Comparison of ENCODE assay signal across 27 mouse cellular contexts in the genomic region with DNA sequence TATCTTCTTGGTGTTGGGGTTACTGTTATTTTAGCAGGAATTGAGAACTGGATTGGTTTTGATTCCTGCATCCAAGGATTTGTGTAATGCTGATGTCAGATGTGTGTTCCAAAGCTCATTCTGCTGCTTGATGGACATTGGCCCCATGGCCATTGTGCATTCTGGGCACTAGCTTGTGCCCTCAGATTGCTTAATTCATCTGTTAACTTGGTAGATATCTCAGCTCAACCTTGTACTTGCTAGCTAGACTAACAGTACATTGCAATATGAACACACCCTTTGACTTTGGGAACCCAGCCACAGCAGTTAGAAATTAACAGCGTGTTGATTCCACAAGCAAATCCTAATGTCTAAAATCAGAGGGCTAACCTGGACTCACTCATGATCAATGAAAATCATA. TPM values are rescaled to one million over a fixed set of nuclear protein-coding genes. Genes with fewer than 3 reads are reported as not detected.
DNase-seq lines count a peak whose midpoint lies in the region; ATAC-seq and TF ChIP-seq lines count a peak whose summit lies in the region.
"Had no signal": no experiment of that assay in that cellular context is flagged by ENCODE, and none has a peak within 500 bp of the region (broad histone marks: within the 10 kb centered on the region; RNA-seq: fewer than 3 reads in every experiment).

No protein-coding gene starts in this region.

- TF ChIP-seq POLR2A in bone marrow, adult 2 months (IDR thresholded peaks at IDR 0.05; ENCODE audit: borderline replicate concordance, control insufficient read depth, low read depth, low read length) = no peak

- H3K36me3 ChIP-seq in erythroblast, embryonic 14.5 days (ENCODE audit: control insufficient read depth) = peaks cover 17% of the 10 kb centered on the region
- no peaks in the 10 kb centered on the region; the same call in 1 of the 2 replicates for H3K36me3 ChIP-seq in liver, embryonic 14.5 days (replicated peaks; ENCODE audit: control insufficient read depth, insufficient read depth, low read depth)
- H3K36me3 ChIP-seq: hindbrain, embryonic 15.5 days; intestine, embryonic 15.5 days; limb, embryonic 10.5 days; stomach, embryonic 15.5 days had no signal

- H3K9me3 ChIP-seq in erythroblast, embryonic 14.5 days (ENCODE audit: control insufficient read depth, low read length) = no peaks in the 10 kb centered on the region
- H3K9me3 ChIP-seq in liver, embryonic 14.5 days (ENCODE audit: control insufficient read depth, low read length) = no peaks in the 10 kb centered on the region
- H3K9me3 ChIP-seq: forebrain, embryonic 13.5 days; hindbrain, embryonic 15.5 days; intestine, embryonic 15.5 days; limb, embryonic 10.5 days; stomach, embryonic 15.5 days had no signal

- no peak for TF ChIP-seq EP300 in liver, embryonic 14.5 days (IDR thresholded peaks at IDR 0.05; ENCODE audit: low read depth)

- peak overlapping the region; percentile 89 for H3K4me2 ChIP-seq in liver, embryonic 14.5 days (ENCODE audit: low read depth)
- H3K4me2 ChIP-seq: forebrain, embryonic 13.5 days; hindbrain, embryonic 15.5 days; intestine, embryonic 15.5 days; stomach, embryonic 15.5 days had no signal

- TF ChIP-seq CTCF in bone marrow, adult 2 months (IDR thresholded peaks at IDR 0.05; ENCODE audit: control insufficient read depth, insufficient read depth, low read length) = no peak
- TF ChIP-seq CTCF in liver, embryonic 14.5 days (IDR thresholded peaks at IDR 0.05; ENCODE audit: low read depth) = no peak

- peak; percentile 68 for DNase-seq in kidney, adult 18-20 months
- DNase-seq in kidney, postnatal 4 days = no peak
- DNase-seq in liver, embryonic 14.5 days (ENCODE audit: low read depth in 3 of 3, low spot score in 3 of 3) = no peak
- DNase-seq in gastrocnemius, adult 18-20 months (ENCODE audit: low spot score) = no peak
- DNase-seq: adrenal gland, postnatal 25 days; cerebellum, adult 2 months; cerebellum, postnatal 36 days; gastrocnemius, postnatal 14 days; heart, postnatal 4 days; lung, adult 2 months; lung, postnatal 4 days; right cerebral cortex, postnatal 25 days; thymus, adult 18-20 months; thymus, postnatal 4 days had no signal

- peaks cover 10% of the 10 kb centered on the region for H3K27me3 ChIP-seq in erythroblast, embryonic 14.5 days (ENCODE audit: control insufficient read depth)
- no peaks in the 10 kb centered on the region for H3K27me3 ChIP-seq in liver, embryonic 14.5 days (ENCODE audit: control insufficient read depth, insufficient read depth, low read length)
- H3K27me3 ChIP-seq: intestine, embryonic 15.5 days; Patski; stomach, embryonic 15.5 days had no signal

- H3K27ac ChIP-seq in bone marrow, adult 2 months (ENCODE audit: control insufficient read depth, insufficient read depth, low read depth, low read length, poor library complexity) = no peak overlapping the region
- H3K27ac ChIP-seq in liver, embryonic 14.5 days = peak overlapping the region; percentile 69
- H3K27ac ChIP-seq: forebrain, embryonic 13.5 days; hindbrain, embryonic 15.5 days; intestine, embryonic 15.5 days; limb, embryonic 10.5 days; stomach, embryonic 15.5 days had no signal

- WGBS in bone marrow, adult 2 months = 79% methylated on average over 1 of the region's 1 CpGs
- WGBS in liver, embryonic 14.5 days (ENCODE audit: insufficient replicate concordance) = 86% methylated on average over 1 of the region's 1 CpGs

- peaks cover 56% of the 10 kb centered on the region for H3K4me1 ChIP-seq in erythroblast, embryonic 14.5 days (ENCODE audit: control insufficient read depth)
- H3K4me1 ChIP-seq in bone marrow, adult 2 months (ENCODE audit: control insufficient read depth, insufficient read depth, low read length) = no peaks in the 10 kb centered on the region; the same call in 1 of the 2 replicates
- peaks cover 18 to 21% of the 10 kb centered on the region in 2 experiments for H3K4me1 ChIP-seq in liver, embryonic 14.5 days (replicated peaks; ENCODE audit: control insufficient read depth in 2 of 2, insufficient read depth in 2 of 2, low read length in 1 of 2)

- H3K9ac ChIP-seq in liver, embryonic 14.5 days (replicated peaks) = peak overlapping the region; percentile 35
- H3K9ac ChIP-seq: forebrain, embryonic 13.5 days; hindbrain, embryonic 15.5 days; intestine, embryonic 15.5 days; stomach, embryonic 15.5 days had no signal

- H3K4me3 ChIP-seq in erythroblast, embryonic 14.5 days (replicated peaks) = peak overlapping the region; percentile 70
- peak overlapping the region; percentile 48 for H3K4me3 ChIP-seq in bone marrow, adult 2 months (replicated peaks; ENCODE audit: control insufficient read depth, low read depth, low read length)
- H3K4me3 ChIP-seq in liver, embryonic 14.5 days (ENCODE audit: insufficient read depth in 1 of 2, low read depth in 2 of 2, low read length in 2 of 2) = peak overlapping the region; percentile 1 to 41; a peak in 3 of 4 replicates
- H3K4me3 ChIP-seq: forebrain, embryonic 13.5 days; hindbrain, embryonic 15.5 days; intestine, embryonic 15.5 days; limb, embryonic 10.5 days; stomach, embryonic 15.5 days had no signal

- no peak for ATAC-seq in erythroblast, adult 5-6 weeks (replicated peaks; ENCODE audit: low FRiP score, poor library complexity, severe bottlenecking)
- ATAC-seq in liver, embryonic 14.5 days (ENCODE audit: insufficient read depth) = no peak
- no peak for ATAC-seq in cerebellum, adult (ENCODE audit: insufficient number of reproducible peaks, low FRiP score, low TSS enrichment)
- ATAC-seq: CD4-positive, CD25-positive, alpha-beta regulatory T cell, adult 4 months; forebrain, embryonic 13.5 days; intestine, embryonic 15.5 days; Patski had no signal

RNA-seq across cellular contexts. Expression of a gene that starts 2.8 kb away (rescaled TPM):
- 2.3 and 2.9 TPM in 2 replicates for polyA plus RNA-seq in erythroblast, embryonic 14.5 days (2012)
- 58.0 and 66.9 TPM in 2 replicates for total RNA-seq in erythroblast, adult 5-6 weeks (2015; ENCODE audit: low replicate concordance)
- total RNA-seq in erythroblast, adult 5-6 weeks (2017; ENCODE audit: low replicate concordance) = 71.4 and 87.7 TPM in 2 replicates
- 51.5 and 67.1 TPM in 2 replicates for polyA plus RNA-seq in bone marrow, adult 2 months (2011; ENCODE audit: insufficient read depth, insufficient read length, low replicate concordance, missing spikeins)
- 18.6 and 24.0 TPM in 2 replicates for polyA plus RNA-seq in liver, embryonic 14.5 days (2012; rRNA removed)
- 37.2 and 40.1 TPM in 2 replicates for polyA plus RNA-seq in liver, embryonic 14.5 days (2014; fragmentation: Nextera tagmentation; extraction: Ambion mirVana)
- 10 to 100 TPM; 45.2 to 48.3 TPM for total RNA-seq in gastrocnemius, adult 18-20 months (2021)

RNA-seq across cellular contexts. Expression of a gene that starts 7.4 kb away (rescaled TPM):
- 26.8 and 33.4 TPM in 2 replicates for polyA plus RNA-seq in erythroblast, embryonic 14.5 days (2012)
- total RNA-seq in erythroblast, adult 5-6 weeks (2015; ENCODE audit: low replicate concordance) = 191 and 222 TPM in 2 replicates
- 223 and 230 TPM in 2 replicates for total RNA-seq in erythroblast, adult 5-6 weeks (2017; ENCODE audit: low replicate concordance)
- polyA plus RNA-seq in bone marrow, adult 2 months (2011; ENCODE audit: insufficient read depth, insufficient read length, low replicate concordance, missing spikeins) = 92.4 and 146 TPM in 2 replicates
- polyA plus RNA-seq in liver, embryonic 14.5 days (2012; rRNA removed) = 49.8 and 65.9 TPM in 2 replicates
- polyA plus RNA-seq in liver, embryonic 14.5 days (2014; fragmentation: Nextera tagmentation; extraction: Ambion mirVana) = 109 and 120 TPM in 2 replicates
- total RNA-seq in gastrocnemius, adult 18-20 months (2021) = 10 to 100 TPM; 67.9 to 72.7 TPM

RNA-seq across cellular contexts. Expression of a gene that starts 18.4 kb away (rescaled TPM):
- polyA plus RNA-seq in erythroblast, embryonic 14.5 days (2012) = not detected in 2 replicates
- total RNA-seq in erythroblast, adult 5-6 weeks (2015; ENCODE audit: low replicate concordance) = not detected in 2 replicates
- 0.17 TPM in 1 of 2 replicates, not detected in the other for total RNA-seq in erythroblast, adult 5-6 weeks (2017; ENCODE audit: low replicate concordance)
- not detected in 2 replicates for polyA plus RNA-seq in bone marrow, adult 2 months (2011; ENCODE audit: insufficient read depth, insufficient read length, low replicate concordance, missing spikeins)
- polyA plus RNA-seq in liver, embryonic 14.5 days (2012; rRNA removed) = 3.4 and 4.3 TPM in 2 replicates
- polyA plus RNA-seq in liver, embryonic 14.5 days (2014; fragmentation: Nextera tagmentation; extraction: Ambion mirVana) = 4.7 and 6.3 TPM in 2 replicates
- 1 to 10 TPM; 2.2 to 2.6 TPM for total RNA-seq in gastrocnemius, adult 18-20 months (2021)
- total RNA-seq: midbrain, postnatal 0 days; neutrophil, adult 5-6 weeks had no signal
- polyA plus RNA-seq: CD4-positive, CD25-positive, alpha-beta regulatory T cell, adult 4 months had no signal

RNA-seq across cellular contexts. Expression of a gene that starts 38.8 kb away (rescaled TPM):
- 7.5 and 12.0 TPM in 2 replicates for polyA plus RNA-seq in erythroblast, embryonic 14.5 days (2012)
- 25.4 and 31.6 TPM in 2 replicates for total RNA-seq in erythroblast, adult 5-6 weeks (2015; ENCODE audit: low replicate concordance)
- total RNA-seq in erythroblast, adult 5-6 weeks (2017; ENCODE audit: low replicate concordance) = 10.6 and 11.4 TPM in 2 replicates
- 34.2 and 45.6 TPM in 2 replicates for polyA plus RNA-seq in bone marrow, adult 2 months (2011; ENCODE audit: insufficient read depth, insufficient read length, low replicate concordance, missing spikeins)
- 30.8 and 33.1 TPM in 2 replicates for polyA plus RNA-seq in liver, embryonic 14.5 days (2012; rRNA removed)
- 76.7 and 80.1 TPM in 2 replicates for polyA plus RNA-seq in liver, embryonic 14.5 days (2014; fragmentation: Nextera tagmentation; extraction: Ambion mirVana)
- 10 to 100 TPM; 11.0 to 11.1 TPM for total RNA-seq in gastrocnemius, adult 18-20 months (2021)

RNA-seq across cellular contexts. Expression of a gene that starts 39.1 kb away (rescaled TPM):
- 9.2 and 10.3 TPM in 2 replicates for polyA plus RNA-seq in erythroblast, embryonic 14.5 days (2012)
- 20.4 and 49.3 TPM in 2 replicates for total RNA-seq in erythroblast, adult 5-6 weeks (2015; ENCODE audit: low replicate concordance)
- 28.2 and 35.1 TPM in 2 replicates for total RNA-seq in erythroblast, adult 5-6 weeks (2017; ENCODE audit: low replicate concordance)
- polyA plus RNA-seq in bone marrow, adult 2 months (2011; ENCODE audit: insufficient read depth, insufficient read length, low replicate concordance, missing spikeins) = 37.8 and 47.2 TPM in 2 replicates
- polyA plus RNA-seq in liver, embryonic 14.5 days (2012; rRNA removed) = 26.3 and 28.4 TPM in 2 replicates
- polyA plus RNA-seq in liver, embryonic 14.5 days (2014; fragmentation: Nextera tagmentation; extraction: Ambion mirVana) = 37.5 and 40.2 TPM in 2 replicates
- total RNA-seq in gastrocnemius, adult 18-20 months (2021) = 10 to 100 TPM; 29.7 to 37.9 TPM
